Mouse (Mus musculus): Measurements from ENCODE around the gene Nfatc3.
A peak's percentile ranks its signal among the peaks of the same experiment; 100 is the strongest.
"Not testable (repeated sequence)": the region's sequence is repeated elsewhere in the genome, so short reads cannot be mapped to it uniquely, and the experiment has no call there.

The Nfatc3 gene

DNA sequence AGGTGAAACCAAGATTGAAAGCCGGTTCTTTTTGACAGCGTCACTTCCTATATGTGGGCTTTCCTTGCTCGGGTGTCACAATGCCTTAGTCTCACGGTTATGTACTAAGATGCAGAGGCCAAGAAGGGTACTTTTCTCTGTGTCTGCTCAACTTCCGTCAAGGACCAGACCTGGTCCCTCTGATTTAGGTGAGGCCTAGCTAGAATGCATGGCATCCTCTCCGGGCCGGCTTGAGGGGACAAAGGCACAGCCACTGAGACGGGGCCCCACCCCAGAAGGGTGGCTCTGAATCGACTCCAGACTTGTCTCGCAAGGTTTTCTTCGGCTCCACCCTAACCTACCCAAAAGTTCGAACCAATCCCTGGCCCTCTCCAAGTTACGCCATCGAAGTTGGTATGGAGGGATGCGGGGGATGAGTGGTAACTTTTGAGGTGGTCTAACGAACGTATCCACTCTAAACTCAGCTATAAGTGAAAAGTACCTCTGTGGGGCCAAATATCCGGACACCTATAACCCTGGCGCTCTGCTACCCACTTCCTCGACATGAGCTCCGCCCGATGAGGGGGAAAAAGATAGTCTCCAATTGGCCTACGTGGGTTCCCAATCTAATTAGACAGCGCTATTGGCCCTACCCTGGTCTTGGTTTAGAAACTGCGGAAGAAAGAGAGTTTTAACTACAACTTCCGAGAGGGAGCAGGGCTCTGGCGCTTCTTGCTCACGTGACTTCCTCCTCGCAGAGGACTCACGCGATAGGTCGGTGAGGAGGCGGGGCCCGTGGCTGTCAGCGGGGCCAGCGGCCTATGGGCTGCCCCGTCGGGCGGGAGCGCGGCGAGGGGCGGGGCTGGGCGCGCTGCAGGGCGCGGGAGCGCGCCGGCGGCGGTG lies at the start of gene Nfatc3:
Nfatc3 (plus strand) TSS at position 110 of the 882 bp plus-strand sequence.
- peak; percentile 91 to 94 for DNase-seq (ENCODE audit: low spot score in 2 of 2)

GRCm38 (mm10) chr8:106010748-106011642 lies 47.6 kb upstream of the Nfatc3 start:
- peak; percentile 77 to 87 for DNase-seq (ENCODE audit: low spot score in 2 of 2)

- DNase-seq (ENCODE audit: low spot score in 2 of 2): no peak
Measured at GRCm38 (mm10) chr8:106011643-106011986, 47.0 kb upstream of the Nfatc3 start, which contains the start of gene Ddx28. TSS of gene Ddx28 (minus strand) at chr8:106011882.

DNA sequence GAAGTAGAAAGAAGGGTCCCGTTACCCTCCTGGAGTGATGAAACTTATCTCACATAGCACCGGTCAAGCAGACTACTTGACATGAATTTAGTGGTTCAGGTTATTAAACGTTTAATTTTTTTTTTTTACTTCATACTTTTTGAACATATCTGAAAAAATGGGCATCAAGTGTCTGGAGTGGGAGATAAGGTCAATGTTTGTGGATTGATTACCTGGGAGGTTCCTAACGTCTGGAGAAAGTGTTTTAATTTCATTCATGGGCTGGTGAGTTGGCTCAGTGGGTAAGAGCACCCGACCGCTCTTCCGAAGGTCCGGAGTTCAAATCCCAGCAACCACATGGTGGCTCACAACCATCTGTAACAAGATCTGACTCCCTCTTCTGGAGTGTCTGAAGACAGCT lies 46.4 kb upstream of the Nfatc3 start:
- not testable (repeated sequence) for DNase-seq (ENCODE audit: low spot score in 2 of 2)

DNA sequence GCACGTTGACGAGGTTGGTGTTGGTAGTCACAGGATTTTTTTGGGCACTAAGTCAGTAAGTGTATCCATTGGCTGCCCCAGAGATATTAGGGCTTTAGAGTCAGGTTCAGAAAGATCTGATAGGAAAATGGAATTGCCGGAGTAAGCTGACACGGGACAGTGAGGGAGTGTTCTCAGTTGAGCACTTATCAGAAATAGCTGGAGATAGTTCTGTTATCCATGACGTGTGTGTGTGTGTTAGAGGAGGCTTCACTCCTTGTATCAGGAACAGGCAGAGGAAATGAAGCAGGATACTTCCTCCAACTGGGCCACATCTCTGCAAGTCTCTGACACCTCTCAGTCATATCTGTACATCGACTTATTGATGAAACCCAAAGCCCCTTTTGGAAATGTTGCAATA lies 42.4 kb upstream of the Nfatc3 start:
- no peak for DNase-seq (ENCODE audit: low spot score in 2 of 2)

- no peak for DNase-seq (ENCODE audit: low spot score in 2 of 2)
Measured at GRCm38 (mm10) chr8:106017130-106017529, 41.5 kb upstream of the Nfatc3 start.

- DNase-seq (ENCODE audit: low spot score in 2 of 2): no peak
Measured at GRCm38 (mm10) chr8:106018039-106018438, 40.6 kb upstream of the Nfatc3 start.

GRCm38 (mm10) chr8:106022483-106022882 lies 36.2 kb upstream of the Nfatc3 start:
- DNase-seq (ENCODE audit: low spot score in 2 of 2): peak; percentile 57 to 76

- DNase-seq (ENCODE audit: low spot score in 2 of 2): no peak
Measured at GRCm38 (mm10) chr8:106038721-106039120, 19.9 kb upstream of the Nfatc3 start.

DNA sequence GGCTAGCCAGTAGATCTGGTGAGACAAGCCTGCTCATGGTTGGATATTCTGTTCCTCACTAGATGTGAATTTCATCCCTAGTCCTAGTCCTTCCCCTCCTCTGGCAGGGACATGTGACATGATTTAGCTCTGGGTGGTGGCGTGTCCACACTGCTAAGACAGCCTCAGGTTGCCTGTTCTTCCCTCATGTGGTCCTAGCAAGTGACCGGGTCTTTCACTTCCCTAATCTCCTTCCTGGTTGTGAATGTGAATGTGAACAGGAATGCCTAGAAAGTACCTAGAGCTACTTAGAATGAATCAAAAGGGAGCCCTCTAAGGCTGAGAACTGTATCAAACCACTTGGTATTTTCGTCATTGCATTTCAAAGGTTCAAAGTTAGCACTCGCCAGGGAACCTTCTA lies 19.0 kb upstream of the Nfatc3 start:
- no peak for DNase-seq (ENCODE audit: low spot score in 2 of 2)

GRCm38 (mm10) chr8:106040218-106040617 lies 18.4 kb upstream of the Nfatc3 start:
- DNase-seq (ENCODE audit: low spot score in 2 of 2): no peak

- DNase-seq (ENCODE audit: low spot score in 2 of 2): no peak
Measured at GRCm38 (mm10) chr8:106043055-106043454, 15.6 kb upstream of the Nfatc3 start.

- DNase-seq (ENCODE audit: low spot score in 2 of 2): no peak
Measured at GRCm38 (mm10) chr8:106044151-106044550, 14.5 kb upstream of the Nfatc3 start.

GRCm38 (mm10) chr8:106046872-106047559 lies 11.6 kb upstream of the Nfatc3 start:
- DNase-seq (ENCODE audit: low spot score in 2 of 2): no peak

- no peak for DNase-seq (ENCODE audit: low spot score in 2 of 2)
Measured at GRCm38 (mm10) chr8:106047854-106048630, 10.6 kb upstream of the Nfatc3 start.

DNA sequence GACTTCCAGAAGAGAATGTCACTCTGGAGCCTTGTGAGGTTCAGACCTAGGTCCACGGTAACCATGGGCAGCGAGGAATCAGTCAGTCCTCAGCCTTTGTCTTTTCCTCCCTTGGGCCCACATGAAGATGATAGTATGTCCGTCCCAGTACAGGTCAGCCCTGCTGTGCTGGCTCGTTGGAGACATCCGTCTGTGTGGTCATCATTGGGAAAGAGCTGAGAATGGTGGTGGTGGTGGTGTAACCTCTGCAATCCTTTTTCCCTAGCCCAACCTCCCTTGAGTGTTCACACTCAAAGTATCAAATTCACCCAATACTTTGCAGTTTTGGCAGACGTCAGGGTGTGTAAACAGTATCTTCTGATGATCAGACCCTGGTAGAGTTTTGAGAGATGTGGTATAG lies 8.8 kb upstream of the Nfatc3 start:
- no peak for DNase-seq (ENCODE audit: low spot score in 2 of 2)

GRCm38 (mm10) chr8:106051068-106051467 lies 7.6 kb upstream of the Nfatc3 start:
- no peak for DNase-seq (ENCODE audit: low spot score in 2 of 2)

- DNase-seq (ENCODE audit: low spot score in 2 of 2): peak; percentile 34 to 59
Measured at GRCm38 (mm10) chr8:106052510-106053089, 6.0 kb upstream of the Nfatc3 start.

DNA sequence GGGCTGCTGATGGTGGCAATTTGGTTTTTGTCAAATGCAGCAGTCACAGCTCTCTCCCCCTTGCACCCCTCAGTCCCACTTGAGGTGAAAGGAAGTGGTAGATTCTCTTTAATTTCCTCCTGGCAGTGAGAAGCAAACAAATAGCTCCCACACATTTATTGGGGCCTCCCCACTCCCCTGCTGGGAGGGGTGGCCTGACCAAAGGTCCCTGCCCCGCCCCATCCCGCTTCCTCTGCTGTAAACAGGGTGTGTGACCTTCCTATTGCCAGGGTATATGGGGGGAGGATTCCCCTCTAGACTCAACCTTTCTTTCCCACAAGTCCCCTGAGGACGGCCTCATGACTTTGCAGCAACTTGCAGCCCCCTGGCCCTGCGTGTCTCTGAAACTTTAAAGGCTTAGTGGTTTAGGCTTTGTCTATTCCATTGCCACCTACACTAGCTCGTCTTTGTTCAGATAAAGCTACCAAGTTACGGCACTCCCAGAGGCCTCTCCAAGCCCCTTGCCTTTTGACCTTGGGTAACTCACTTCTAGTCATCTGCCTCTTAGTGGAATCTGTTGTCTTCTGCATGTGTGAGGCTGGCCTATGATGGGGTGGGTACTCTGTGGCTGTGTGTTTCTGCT lies 4.3 kb upstream of the Nfatc3 start:
- peak; percentile 61 to 72 for DNase-seq (ENCODE audit: low spot score in 2 of 2)

DNA sequence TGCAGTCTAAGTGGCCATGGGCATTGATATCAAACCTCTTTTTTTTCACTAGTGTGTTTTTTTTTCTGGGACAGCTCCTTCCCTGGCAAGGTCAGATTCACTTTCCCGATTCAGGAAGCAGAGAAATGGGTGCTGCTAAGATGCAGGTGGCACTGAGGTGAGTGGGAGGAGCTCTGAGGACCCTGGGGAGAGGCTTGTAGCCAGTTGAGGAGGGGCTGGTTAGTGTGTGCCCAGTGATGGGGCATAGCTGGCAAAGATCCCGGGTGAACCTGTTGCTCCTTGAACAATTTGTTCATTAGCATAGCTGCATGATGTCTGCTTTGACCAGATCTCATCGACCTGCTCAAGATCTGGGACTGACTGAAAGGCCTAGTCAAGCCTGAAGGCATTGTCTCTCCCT lies 3.6 kb upstream of the Nfatc3 start:
- DNase-seq (ENCODE audit: low spot score in 2 of 2): no peak
